8 mouse cellular contexts compared by ENCODE assay signal in genomic region chr4:124142083-124142482, GRCm38 (mm10).
A peak's percentile ranks its signal among the peaks of the same experiment; 100 is the strongest.
DNase-seq lines count a peak whose midpoint lies in the region; ATAC-seq lines count a peak whose summit lies in the region.

No protein-coding gene starts in this region.

- no peak overlapping the region for H3K9ac ChIP-seq in forebrain, embryonic 13.5 days
- H3K9ac ChIP-seq in hindbrain, embryonic 13.5 days = no peak overlapping the region

- ATAC-seq in forebrain, embryonic 13.5 days = peak; percentile 78
- ATAC-seq in hindbrain, embryonic 13.5 days (ENCODE audit: low FRiP score) = peak; percentile 24; the same call in 1 of the 2 replicates
- ATAC-seq in inflammation-experienced regulatory T-cells, adult 6 months = no peak

- H3K9me3 ChIP-seq in forebrain, embryonic 13.5 days (replicated peaks) = 0 out of 2 replicates have a peak, but pooled peaks cover 4% of the 10 kb centered on the region
- no peaks in the 10 kb centered on the region for H3K9me3 ChIP-seq in hindbrain, embryonic 13.5 days
- H3K9me3 ChIP-seq in midbrain, embryonic 10.5 days (replicated peaks) = no peaks in the 10 kb centered on the region

- no peaks in the 10 kb centered on the region for H3K36me3 ChIP-seq in forebrain, embryonic 13.5 days (ENCODE audit: poor library complexity, severe bottlenecking)
- no peaks in the 10 kb centered on the region for H3K36me3 ChIP-seq in hindbrain, embryonic 13.5 days
- no peaks in the 10 kb centered on the region for H3K36me3 ChIP-seq in midbrain, embryonic 10.5 days

- DNase-seq in NIH3T3 (ENCODE audit: low read depth) = peak; percentile 93
- DNase-seq in c-Kit-positive CD71-negative TER-119-negative erythroid progenitor cells, embryonic 14.5 days (ENCODE audit: low read depth) = peak; percentile 66
- peak; percentile 91 to 97 for DNase-seq in left cerebral cortex, adult 18-20 months (ENCODE audit: low spot score in 2 of 2)
- DNase-seq in midbrain, embryonic 10.5 days (ENCODE audit: low spot score) = peak; percentile 86
- peak; percentile 5 for DNase-seq in spleen, adult 12 weeks (ENCODE audit: low spot score)

- no peak overlapping the region for H3K4me3 ChIP-seq in forebrain, embryonic 13.5 days
- H3K4me3 ChIP-seq in hindbrain, embryonic 13.5 days = no peak overlapping the region
- H3K4me3 ChIP-seq in midbrain, embryonic 10.5 days = no peak overlapping the region

- H3K4me2 ChIP-seq in forebrain, embryonic 13.5 days = no peak overlapping the region
- no peak overlapping the region for H3K4me2 ChIP-seq in hindbrain, embryonic 13.5 days

- H3K4me1 ChIP-seq in forebrain, embryonic 13.5 days = peaks cover 27% of the 10 kb centered on the region
- peaks cover 25% of the 10 kb centered on the region for H3K4me1 ChIP-seq in hindbrain, embryonic 13.5 days (replicated peaks)
- H3K4me1 ChIP-seq in midbrain, embryonic 10.5 days = peaks cover 27% of the 10 kb centered on the region

- H3K27ac ChIP-seq in forebrain, embryonic 13.5 days = no peak overlapping the region
- H3K27ac ChIP-seq in hindbrain, embryonic 13.5 days = no peak overlapping the region
- no peak overlapping the region for H3K27ac ChIP-seq in midbrain, embryonic 10.5 days (replicated peaks)

- 0% methylated on average over 5 of the region's 5 CpGs for WGBS in forebrain, embryonic 13.5 days
- WGBS in hindbrain, embryonic 13.5 days = 3% methylated on average over 5 of the region's 5 CpGs
- WGBS in midbrain, embryonic 10.5 days = 6% methylated on average over 5 of the region's 5 CpGs

- H3K27me3 ChIP-seq in forebrain, embryonic 13.5 days = peaks cover 20% of the 10 kb centered on the region
- peaks cover 35% of the 10 kb centered on the region for H3K27me3 ChIP-seq in hindbrain, embryonic 13.5 days
- peaks cover 25% of the 10 kb centered on the region for H3K27me3 ChIP-seq in midbrain, embryonic 10.5 days (ENCODE audit: low read depth, poor library complexity, severe bottlenecking)

Comparison
In these comparisons a context has a peak if more than half of its experiments do, and no peak if none do; other contexts are left out.
1. DNase-seq: peak in every context shown above with its lines; median percentile 94 in left cerebral cortex, adult 18-20 months; 93 in NIH3T3; 86 in midbrain, embryonic 10.5 days; 66 in c-Kit-positive CD71-negative TER-119-negative erythroid progenitor cells, embryonic 14.5 days; 5 in spleen, adult 12 weeks.